Mouse (Mus musculus) embryo, embryonic 9.5 days (tissue): ENCODE results near the gene Dlx4.

Experiments used
- DNase-seq: peaks from one replicate; pipeline ENCODE4 v3.0.0-alpha.2; 2017; ENCODE audit errors: extremely low spot score

The Dlx4 gene

GRCm38 (mm10) chr11:95145851-95146403 lies at the start of gene Dlx4:
TSS of gene Dlx4 (minus strand) at chr11:95146263.
- peak; percentile 57 for DNase-seq

- DNase-seq, result no peak
Measured at GRCm38 (mm10) chr11:95189863-95190262, 43.8 kb upstream of the Dlx4 start.

GRCm38 (mm10) chr11:95186826-95187225 lies 40.8 kb upstream of the Dlx4 start:
- no peak for DNase-seq

- no peak for DNase-seq
Measured at GRCm38 (mm10) chr11:95185700-95186099, 39.6 kb upstream of the Dlx4 start.

GRCm38 (mm10) chr11:95184561-95184960 lies 38.5 kb upstream of the Dlx4 start:
- no peak for DNase-seq

- no peak for DNase-seq
Measured at GRCm38 (mm10) chr11:95179311-95179710, 33.2 kb upstream of the Dlx4 start.

- no peak for DNase-seq
Measured at GRCm38 (mm10) chr11:95165857-95166256, 19.8 kb upstream of the Dlx4 start.

- no peak for DNase-seq
Measured at GRCm38 (mm10) chr11:95161708-95162107, 15.6 kb upstream of the Dlx4 start.

GRCm38 (mm10) chr11:95160693-95161092 lies 14.6 kb upstream of the Dlx4 start:
- no peak for DNase-seq

GRCm38 (mm10) chr11:95159763-95160371 lies 13.8 kb upstream of the Dlx4 start:
- no peak for DNase-seq

- DNase-seq, result no peak
Measured at GRCm38 (mm10) chr11:95157872-95158271, 11.8 kb upstream of the Dlx4 start.

- no peak for DNase-seq
Measured at GRCm38 (mm10) chr11:95157356-95157755, 11.3 kb upstream of the Dlx4 start.

GRCm38 (mm10) chr11:95155511-95155910 lies 9.4 kb upstream of the Dlx4 start:
- no peak for DNase-seq

GRCm38 (mm10) chr11:95153681-95154080 lies 7.6 kb upstream of the Dlx4 start:
- no peak for DNase-seq

GRCm38 (mm10) chr11:95153116-95153515 lies 7.1 kb upstream of the Dlx4 start:
- no peak for DNase-seq

GRCm38 (mm10) chr11:95150269-95151049 lies 4.4 kb upstream of the Dlx4 start:
- DNase-seq, result peak; percentile 58

GRCm38 (mm10) chr11:95149462-95150268 lies 3.6 kb upstream of the Dlx4 start:
- DNase-seq, result peak; percentile 56

- DNase-seq, result peak; percentile 39
Measured at GRCm38 (mm10) chr11:95148754-95149153, 2.7 kb upstream of the Dlx4 start.

GRCm38 (mm10) chr11:95144946-95145483 lies 1.0 kb downstream of the Dlx4 start:
- no peak for DNase-seq

GRCm38 (mm10) chr11:95144091-95144945 lies 1.7 kb downstream of the Dlx4 start:
- DNase-seq, result no peak

- no peak for DNase-seq
Measured at GRCm38 (mm10) chr11:95143663-95144062, 2.4 kb downstream of the Dlx4 start.
